Mouse (Mus musculus) limb, embryonic 11.5 days (tissue): ENCODE measurements around the gene Lrrn4cl. TPM values are rescaled to one million over a fixed set of nuclear protein-coding genes. Genes with fewer than 3 reads are reported as not detected.
A peak's percentile ranks its signal among the peaks of the same experiment; 100 is the strongest.
"Not testable (repeated sequence)": the region's sequence is repeated elsewhere in the genome, so short reads cannot be mapped to it uniquely, and the experiment has no call there.

Source experiments
- ATAC-seq: fragments of 200-750 bp; cut with Nextera tagmentation; 2 replicates; pipeline ENCODE4 v1.8.0; 2017; ENCODE audit warnings: low read depth; ENCODE audit not compliant: insufficient number of reproducible peaks, low FRiP score, low TSS enrichment
- DNase-seq: peaks from one replicate; pipeline ENCODE4 v3.0.0-alpha.2; 2015; ENCODE audit warnings: low spot score
- H3K27ac ChIP-seq: fragments of 300-500 bp; sonication (generic); replicated peaks from 2 replicates; pipeline ENCODE4 v1.5.1; 2014; ENCODE audit warnings: low read depth, mild to moderate bottlenecking, low read length
- H3K27me3 ChIP-seq: fragments of 300-500 bp; sonication (generic); 2 replicates; pipeline ENCODE4 v1.6.1; 2014; ENCODE audit warnings: mild to moderate bottlenecking, low read length, mixed read lengths; ENCODE audit not compliant: control insufficient read depth, insufficient read depth
- H3K36me3 ChIP-seq: fragments of 300-500 bp; sonication (generic); 2 replicates; pipeline ENCODE4 v1.6.1; 2014; ENCODE audit warnings: mild to moderate bottlenecking, low read length, moderate library complexity, mixed read lengths; ENCODE audit not compliant: control insufficient read depth, insufficient read depth
- H3K4me1 ChIP-seq: fragments of 300-500 bp; sonication (generic); 2 replicates; pipeline ENCODE4 v1.6.1; 2014; ENCODE audit warnings: low read length, mixed read lengths; ENCODE audit not compliant: control insufficient read depth, insufficient read depth
- H3K4me2 ChIP-seq: fragments of 300-500 bp; sonication (generic); 2 replicates; pipeline ENCODE4 v1.6.1; 2014; ENCODE audit warnings: low read depth, mild to moderate bottlenecking, moderate library complexity; ENCODE audit not compliant: severe bottlenecking
- H3K4me3 ChIP-seq: fragments of 300-500 bp; sonication (generic); 2 replicates; pipeline ENCODE4 v1.5.1; 2014; ENCODE audit warnings: low read depth, low read length
- H3K9ac ChIP-seq: fragments of 300-500 bp; sonication (generic); 2 replicates; pipeline ENCODE4 v1.6.1; 2014; ENCODE audit warnings: mild to moderate bottlenecking, low read length
- H3K9me3 ChIP-seq: fragments of 300-500 bp; sonication (generic); 2 replicates; pipeline ENCODE4 v1.6.1; 2016; ENCODE audit warnings: low read length; ENCODE audit not compliant: control insufficient read depth
- WGBS: fragments of 180-500 bp; shearing (Covaris S2); extraction: QIAGEN DNeasy Blood & Tissue Kit; methylation state at CpG from one replicate; pipeline ENCODE4 v1.1.7; 2014; 5-methylcytosine and 5-hydroxymethylcytosine counted together
- polyA plus RNA-seq: library from polyadenylated mRNA; unstranded; fragments of >200 nt; fragmentation: Nextera tagmentation; extraction: Ambion mirVana; gene quantifications from 2 replicates; pipeline ENCODE4 v1.2.1, GENCODE M21; 2014

The Lrrn4cl gene
- polyA plus RNA-seq, 1 experiment from 2014 or later, result 0.12 TPM

DNA sequence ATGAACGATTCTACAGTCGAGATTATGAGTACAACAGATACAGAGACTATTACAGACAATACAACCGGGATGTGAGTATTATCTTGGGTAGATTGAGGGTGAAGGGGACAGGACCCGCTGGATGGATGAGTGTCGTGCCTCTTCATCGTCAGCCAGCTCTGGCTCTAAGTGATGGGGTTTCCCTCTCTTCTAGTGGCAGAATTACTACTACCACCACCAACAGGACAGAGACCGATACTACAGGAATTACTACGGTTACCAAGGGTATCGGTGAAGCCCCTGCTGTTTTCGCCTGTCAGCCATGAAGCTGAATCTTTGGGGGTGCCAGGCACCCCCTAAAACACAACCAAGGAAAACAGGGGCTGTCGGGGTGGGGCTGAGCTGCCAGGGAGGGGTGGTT is 19.3 kb upstream of the Lrrn4cl start:
- Histone ChIP-seq H3K9ac (no peak overlapping the region), H3K27ac (no peak overlapping the region), H3K36me3 (peaks cover 64% of the 10 kb centered on the region), H3K4me3 (no peak overlapping the region), H3K4me2 (no peak overlapping the region), H3K9me3 (no peaks in the 10 kb centered on the region), H3K4me1 (no peaks in the 10 kb centered on the region), H3K27me3 (no peaks in the 10 kb centered on the region)
- DNase-seq, result no peak
- WGBS, result 89% methylated on average over 11 of the region's 11 CpGs
- no peak for ATAC-seq

GRCm38 (mm10) chr19:8832971-8833370 is 17.6 kb upstream of the Lrrn4cl start:
- Histone ChIP-seq H3K27me3 (no peaks in the 10 kb centered on the region), H3K4me1 (no peaks in the 10 kb centered on the region), H3K9me3 (no peaks in the 10 kb centered on the region), H3K4me3 (no peak overlapping the region), H3K9ac (no peak overlapping the region), H3K4me2 (no peak overlapping the region), H3K36me3 (peaks cover 55% of the 10 kb centered on the region), H3K27ac (no peak overlapping the region)
- no peak for DNase-seq
- WGBS, result 91% methylated on average over 4 of the region's 4 CpGs
- ATAC-seq, result no peak

GRCm38 (mm10) chr19:8836327-8836726 is 14.2 kb upstream of the Lrrn4cl start:
- H3K4me2 ChIP-seq, H3K4me3 ChIP-seq, H3K9me3 ChIP-seq, H3K27ac ChIP-seq, H3K9ac ChIP-seq, DNase-seq, ATAC-seq, H3K27me3 ChIP-seq: not testable (repeated sequence)
- H3K4me1 ChIP-seq, result peaks cover 20% of the 10 kb centered on the region; the same call in 1 of the 2 replicates
- WGBS, result 96% methylated on average over 10 of the region's 10 CpGs
- H3K36me3 ChIP-seq, result peaks cover 29% of the 10 kb centered on the region

- DNase-seq, result peak; percentile 89
- Histone ChIP-seq H3K36me3 (peaks cover 21% of the 10 kb centered on the region), H3K27ac (peak within 1 kb of the TSS; percentile 95), H3K27me3 (no peaks in the 10 kb centered on the region), H3K9me3 (no peaks in the 10 kb centered on the region), H3K4me3 (peak within 1 kb of the TSS; percentile 49), H3K4me2 (peak within 1 kb of the TSS; percentile 77), H3K9ac (peak within 1 kb of the TSS; percentile 77), H3K4me1 (peaks cover 20% of the 10 kb centered on the region; the same call in 1 of the 2 replicates)
- 1% methylated on average over 38 of the region's 38 CpGs for WGBS
- peak; percentile 86 for ATAC-seq
These were observed 13.2 kb upstream of the Lrrn4cl start, which contains the start of gene Bscl2 for GRCm38 (mm10) chr19:8837251-8837791. Bscl2 (plus strand) TSS chr19:8837467.

GRCm38 (mm10) chr19:8838041-8838730 is 12.4 kb upstream of the Lrrn4cl start:
- 25% methylated on average over 15 of the region's 15 CpGs for WGBS
- Histone ChIP-seq H3K36me3 (peaks cover 14% of the 10 kb centered on the region), H3K27ac (peak overlapping the region; percentile 95), H3K4me1 (peaks cover 20% of the 10 kb centered on the region; the same call in 1 of the 2 replicates), H3K27me3 (no peaks in the 10 kb centered on the region), H3K9me3 (no peaks in the 10 kb centered on the region), H3K9ac (peak overlapping the region; percentile 77), H3K4me2 (peak overlapping the region; percentile 77), H3K4me3 (peak overlapping the region; percentile 49)
- DNase-seq (peak; percentile 56), ATAC-seq (no peak)

GRCm38 (mm10) chr19:8839103-8839907 is 11.3 kb upstream of the Lrrn4cl start, which contains the start of gene Gng3:
Gng3 (minus strand) TSS chr19:8839194.
- Histone ChIP-seq H3K27me3 (no peaks in the 10 kb centered on the region), H3K27ac (peak within 1 kb of the TSS; percentile 95; the same call in 1 of the 2 replicates), H3K36me3 (peaks cover 7% of the 10 kb centered on the region), H3K9ac (peak within 1 kb of the TSS; percentile 77), H3K4me3 (peak within 1 kb of the TSS; percentile 49), H3K4me2 (peak within 1 kb of the TSS; percentile 77), H3K4me1 (peaks cover 20% of the 10 kb centered on the region; the same call in 1 of the 2 replicates), H3K9me3 (no peaks in the 10 kb centered on the region)
- WGBS, result 49% methylated on average over 11 of the region's 11 CpGs
- ATAC-seq (peak; percentile 52; the same call in 1 of the 2 replicates), DNase-seq (peak; percentile 53)

DNA sequence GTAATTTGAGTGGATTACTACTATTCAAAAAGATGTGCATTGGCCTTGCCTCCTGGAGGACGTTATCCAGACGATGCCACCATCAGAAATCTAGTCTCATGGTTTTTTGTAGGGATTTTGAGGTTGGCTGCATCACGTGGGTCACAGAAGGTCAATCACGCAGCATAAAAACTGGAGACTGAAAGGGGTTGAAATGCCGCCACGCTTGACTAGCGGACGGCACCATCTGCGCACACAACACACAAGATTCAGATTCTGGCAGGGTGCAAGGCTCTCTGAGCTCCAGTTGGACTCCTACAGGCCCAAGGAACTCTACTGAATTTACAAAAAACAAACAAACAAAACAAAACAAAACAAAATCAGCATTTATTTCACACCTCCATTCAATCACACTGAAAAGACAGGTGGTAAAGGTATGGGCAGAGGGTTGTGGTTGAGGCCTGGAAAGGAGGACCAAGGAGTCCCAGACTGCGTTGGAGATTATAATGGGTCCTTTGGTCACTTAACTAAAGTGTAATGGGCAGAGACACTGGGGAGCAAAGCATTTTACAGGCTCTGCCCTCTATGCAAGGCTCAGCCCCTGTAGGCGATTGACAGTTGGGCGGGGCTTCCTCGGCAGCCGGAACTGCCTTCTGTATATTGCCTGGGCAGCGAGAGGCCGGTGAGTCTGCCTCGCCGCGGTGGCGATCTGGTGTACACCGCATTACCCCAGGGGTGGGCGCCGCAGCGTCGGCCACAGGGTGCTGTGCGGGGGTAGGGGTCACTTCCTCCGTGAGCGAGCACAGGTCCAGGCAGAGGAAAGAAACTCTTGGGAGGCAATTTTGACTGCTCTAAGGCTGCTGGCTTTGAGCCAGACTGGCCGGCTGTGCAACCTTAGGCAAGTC is 10.4 kb upstream of the Lrrn4cl start:
- peak; percentile 22 for ATAC-seq
- WGBS, result 23% methylated on average over 29 of the region's 29 CpGs

More for the DNA sequence above, 10.4 kb upstream of the Lrrn4cl start:
- Histone ChIP-seq H3K9ac (peak overlapping the region; percentile 47; the same call in 1 of the 2 replicates), H3K9me3 (no peaks in the 10 kb centered on the region), H3K27ac (no peak overlapping the region), H3K27me3 (no peaks in the 10 kb centered on the region), H3K36me3 (peaks cover 2% of the 10 kb centered on the region), H3K4me3 (peak overlapping the region; percentile 29), H3K4me2 (peak overlapping the region; percentile 58), H3K4me1 (peaks cover 20% of the 10 kb centered on the region; the same call in 1 of the 2 replicates)
- peak; percentile 65 for DNase-seq
